Mouse (Mus musculus) spleen, adult 2 months (tissue): ENCODE results near the gene H2afy.

Experiments
- CTCF ChIP-seq: fragments of 200-500 bp; IDR thresholded peaks from 2 replicates; pipeline ENCODE4 v1.5.1; 2011; ENCODE audit warnings: mild to moderate bottlenecking, inconsistent platforms; ENCODE audit not compliant: insufficient read depth, insufficient read length, insufficient replicate concordance; ENCODE audit errors: extremely low read depth
- POLR2A ChIP-seq: fragments of 200-500 bp; IDR thresholded peaks from 2 replicates; pipeline ENCODE4 v1.6.1; 2011; ENCODE audit warnings: low read depth, low read length, inconsistent platforms

GRCm38 (mm10) chr13:56071586-56072267 lies 64.4 kb downstream of the H2afy start:
- TF ChIP-seq POLR2A: no peak
- no peak for TF ChIP-seq CTCF
